Comparison of ENCODE assay signal across 16 mouse cellular contexts in genomic region chr3:136678386-136678785, GRCm38 (mm10). TPM values are rescaled to one million over a fixed set of nuclear protein-coding genes. Genes with fewer than 3 reads are reported as not detected.
A peak's percentile ranks its signal among the peaks of the same experiment; 100 is the strongest.
DNase-seq lines count a peak whose midpoint lies in the region; ATAC-seq and TF ChIP-seq lines count a peak whose summit lies in the region.
"Had no signal": no experiment of that assay in that cellular context is flagged by ENCODE, and none has a peak within 500 bp of the region (broad histone marks: within the 10 kb centered on the region; RNA-seq: fewer than 3 reads in every experiment).

No protein-coding gene starts in this region.

- peaks cover 28% of the 10 kb centered on the region for H3K4me1 ChIP-seq in embryonic facial prominence, embryonic 14.5 days (ENCODE audit: control insufficient read depth, insufficient read depth, low read length)
- peaks cover 29% of the 10 kb centered on the region for H3K4me1 ChIP-seq in embryonic facial prominence, embryonic 10.5 days
- H3K4me1 ChIP-seq in limb, embryonic 11.5 days (ENCODE audit: control insufficient read depth, insufficient read depth, low read length): peaks cover 10% of the 10 kb centered on the region
- H3K4me1 ChIP-seq in limb, embryonic 10.5 days: peaks cover 15% of the 10 kb centered on the region
- peaks cover 24 to 90% of the 10 kb centered on the region in 2 experiments for H3K4me1 ChIP-seq in CH12.LX (ENCODE audit: control insufficient read depth in 1 of 2, insufficient read depth in 2 of 2)
- peaks cover 11% of the 10 kb centered on the region for H3K4me1 ChIP-seq in heart, adult 2 months (ENCODE audit: control insufficient read depth, insufficient read depth, low read length)

- TF ChIP-seq RAD21 in CH12.LX (IDR thresholded peaks at IDR 0.05; ENCODE audit: low read depth, low read length): no peak

- dilution Hi-C loops in CH12.LX (cut with MboI; ENCODE audit: extremely low pct_ligation_motif_present, extremely low pct_unique_long_range_greater_than_20kb, low sequenced_read_pairs): no loop called here

- DNase-seq in adrenal gland, adult 2 months: peak; percentile 60
- no peak for DNase-seq in adrenal gland, postnatal 4 days (ENCODE audit: low spot score in 2 of 2)
- peak; percentile 36 for DNase-seq in embryonic facial prominence, embryonic 14.5 days (ENCODE audit: low spot score)
- no peak for DNase-seq in embryonic facial prominence, embryonic 10.5 days (ENCODE audit: low spot score)
- peak; percentile 13 for DNase-seq in limb, embryonic 11.5 days (ENCODE audit: low spot score)
- DNase-seq in limb, embryonic 10.5 days (ENCODE audit: low spot score): no peak
- no peak for DNase-seq in CH12.LX (ENCODE audit: extremely low read depth)
- DNase-seq in heart, adult 2 months: no peak
- DNase-seq: gastrocnemius, postnatal 25 days; liver, embryonic 13.5 days; thymus, postnatal 36 days had no signal

- 47% methylated on average over 8 of the region's 8 CpGs for WGBS in embryonic facial prominence, embryonic 14.5 days
- 76% methylated on average over 8 of the region's 8 CpGs for WGBS in embryonic facial prominence, embryonic 10.5 days
- 83% methylated on average over 8 of the region's 8 CpGs for WGBS in limb, embryonic 11.5 days
- WGBS in limb, embryonic 10.5 days: 86% methylated on average over 8 of the region's 8 CpGs
- 49% methylated on average over 8 of the region's 8 CpGs for WGBS in heart, adult 2 months

- H3K9me3 ChIP-seq in embryonic facial prominence, embryonic 14.5 days (ENCODE audit: control insufficient read depth, low read length): no peaks in the 10 kb centered on the region
- H3K9me3 ChIP-seq in embryonic facial prominence, embryonic 10.5 days: no peaks in the 10 kb centered on the region
- H3K9me3 ChIP-seq in limb, embryonic 11.5 days (ENCODE audit: control insufficient read depth, low read length): no peaks in the 10 kb centered on the region
- H3K9me3 ChIP-seq in limb, embryonic 10.5 days (replicated peaks): no peaks in the 10 kb centered on the region
- no peaks in the 10 kb centered on the region for H3K9me3 ChIP-seq in CH12.LX (replicated peaks; ENCODE audit: low read length)
- H3K9me3 ChIP-seq: hindbrain, embryonic 13.5 days; limb, embryonic 12.5 days; liver, embryonic 13.5 days; midbrain, embryonic 13.5 days had no signal

- H3K36me3 ChIP-seq in embryonic facial prominence, embryonic 14.5 days (ENCODE audit: control insufficient read depth, insufficient read depth, low read length): no peaks in the 10 kb centered on the region
- no peaks in the 10 kb centered on the region for H3K36me3 ChIP-seq in embryonic facial prominence, embryonic 10.5 days (replicated peaks)
- H3K36me3 ChIP-seq in limb, embryonic 11.5 days (ENCODE audit: control insufficient read depth, insufficient read depth, low read length): no peaks in the 10 kb centered on the region
- no peaks in the 10 kb centered on the region for H3K36me3 ChIP-seq in limb, embryonic 10.5 days
- H3K36me3 ChIP-seq in CH12.LX (replicated peaks in 1 of 2; ENCODE audit: control insufficient read depth in 1 of 2, insufficient read depth in 1 of 2, low read length in 1 of 2): peaks cover 0 to 23% of the 10 kb centered on the region in 2 experiments
- peaks cover 18% of the 10 kb centered on the region for H3K36me3 ChIP-seq in heart, adult 2 months (ENCODE audit: control insufficient read depth, insufficient read depth, low read length)
- H3K36me3 ChIP-seq: hindbrain, embryonic 13.5 days; limb, embryonic 12.5 days; liver, embryonic 13.5 days; midbrain, embryonic 13.5 days had no signal

- no peak overlapping the region for H3K27ac ChIP-seq in embryonic facial prominence, embryonic 14.5 days (replicated peaks; ENCODE audit: low read depth, low read length)
- no peak overlapping the region for H3K27ac ChIP-seq in embryonic facial prominence, embryonic 10.5 days (replicated peaks)
- no peak overlapping the region for H3K27ac ChIP-seq in limb, embryonic 11.5 days (replicated peaks; ENCODE audit: low read depth, low read length)
- H3K27ac ChIP-seq in limb, embryonic 10.5 days: no peak overlapping the region
- no peak overlapping the region for H3K27ac ChIP-seq in CH12.LX (ENCODE audit: insufficient read depth, low read depth)
- H3K27ac ChIP-seq in heart, adult 2 months: no peak overlapping the region
- H3K27ac ChIP-seq: hindbrain, embryonic 13.5 days; limb, embryonic 12.5 days; liver, embryonic 13.5 days; midbrain, embryonic 13.5 days had no signal

- TF ChIP-seq EP300 in CH12.LX (IDR thresholded peaks at IDR 0.05; ENCODE audit: low read length): no peak
- TF ChIP-seq EP300 in heart, adult 2 months (IDR thresholded peaks at IDR 0.05; ENCODE audit: insufficient read depth, low read depth, low read length): no peak

- no peaks in the 10 kb centered on the region for H3K27me3 ChIP-seq in embryonic facial prominence, embryonic 14.5 days (replicated peaks; ENCODE audit: control insufficient read depth, insufficient read depth, low read length)
- no peaks in the 10 kb centered on the region for H3K27me3 ChIP-seq in embryonic facial prominence, embryonic 10.5 days (replicated peaks; ENCODE audit: low read depth, poor library complexity, severe bottlenecking)
- no peaks in the 10 kb centered on the region for H3K27me3 ChIP-seq in limb, embryonic 11.5 days (ENCODE audit: control insufficient read depth, insufficient read depth, low read length)
- H3K27me3 ChIP-seq in limb, embryonic 10.5 days (ENCODE audit: low read depth, poor library complexity, severe bottlenecking): no peaks in the 10 kb centered on the region
- H3K27me3 ChIP-seq in CH12.LX (replicated peaks): no peaks in the 10 kb centered on the region
- no peaks in the 10 kb centered on the region for H3K27me3 ChIP-seq in heart, adult 2 months (ENCODE audit: control insufficient read depth, insufficient read depth, low read length)
- H3K27me3 ChIP-seq: hindbrain, embryonic 13.5 days; limb, embryonic 12.5 days; liver, embryonic 13.5 days; midbrain, embryonic 13.5 days had no signal

- no peak overlapping the region for H3K4me2 ChIP-seq in embryonic facial prominence, embryonic 14.5 days (ENCODE audit: low read depth, low read length)
- H3K4me2 ChIP-seq in limb, embryonic 11.5 days (ENCODE audit: low read depth, severe bottlenecking): no peak overlapping the region
- no peak overlapping the region for H3K4me2 ChIP-seq in CH12.LX (ENCODE audit: insufficient read depth, low read depth, poor library complexity, severe bottlenecking)
- H3K4me2 ChIP-seq: hindbrain, embryonic 13.5 days; limb, embryonic 12.5 days; liver, embryonic 13.5 days; midbrain, embryonic 13.5 days had no signal

- intact Hi-C loops in heart, adult 2 months (cut with DNase I): no loop called here

- no peak for TF ChIP-seq POLR2A in CH12.LX (IDR thresholded peaks at IDR 0.05; ENCODE audit: low read depth, low read length)
- TF ChIP-seq POLR2A in heart, adult 2 months (IDR thresholded peaks at IDR 0.05; ENCODE audit: insufficient read depth, low read depth, low read length): no peak

- H3K79me2 ChIP-seq in CH12.LX (replicated peaks; ENCODE audit: control insufficient read depth, extremely low read depth, insufficient read depth, poor library complexity, severe bottlenecking): peaks cover 87% of the 10 kb centered on the region
- peaks cover 9% of the 10 kb centered on the region for H3K79me2 ChIP-seq in heart, adult 2 months (replicated peaks; ENCODE audit: control insufficient read depth, insufficient read depth, low read length)

- in situ Hi-C loops in CH12.LX (cut with MboI; ENCODE audit: low pct_ligation_motif_present, low pct_unique_long_range_greater_than_20kb, low sequenced_read_pairs): no loop called here

- no peak overlapping the region for H3K9ac ChIP-seq in embryonic facial prominence, embryonic 14.5 days (ENCODE audit: low read depth, low read length)
- no peak overlapping the region for H3K9ac ChIP-seq in limb, embryonic 11.5 days (ENCODE audit: low read length)
- H3K9ac ChIP-seq in CH12.LX (ENCODE audit: insufficient read depth, low read depth): no peak overlapping the region
- no peak overlapping the region for H3K9ac ChIP-seq in heart, adult 2 months (ENCODE audit: low read depth, low read length)
- H3K9ac ChIP-seq: hindbrain, embryonic 13.5 days; limb, embryonic 12.5 days; liver, embryonic 13.5 days; midbrain, embryonic 13.5 days had no signal

- H3K4me3 ChIP-seq in embryonic facial prominence, embryonic 14.5 days (ENCODE audit: low read depth, low read length): no peak overlapping the region
- H3K4me3 ChIP-seq in embryonic facial prominence, embryonic 10.5 days: no peak overlapping the region
- no peak overlapping the region for H3K4me3 ChIP-seq in limb, embryonic 11.5 days (ENCODE audit: low read depth, low read length)
- H3K4me3 ChIP-seq in limb, embryonic 10.5 days: no peak overlapping the region
- no peak overlapping the region for H3K4me3 ChIP-seq in CH12.LX (replicated peaks in 1 of 3; ENCODE audit: low read depth in 2 of 3, low read length in 2 of 3, poor library complexity in 1 of 3)
- no peak overlapping the region for H3K4me3 ChIP-seq in heart, adult 2 months
- H3K4me3 ChIP-seq: hindbrain, embryonic 13.5 days; limb, embryonic 12.5 days; liver, embryonic 13.5 days; midbrain, embryonic 13.5 days had no signal

- no peak for TF ChIP-seq CTCF in CH12.LX (conservative IDR thresholded peaks at IDR 0.05 in 1 of 2, IDR thresholded peaks at IDR 0.05 in 1 of 2; ENCODE audit: low read depth in 2 of 2, low read length in 2 of 2)
- no peak for TF ChIP-seq CTCF in heart, adult 2 months (IDR thresholded peaks at IDR 0.05)

- ATAC-seq in embryonic facial prominence, embryonic 14.5 days (ENCODE audit: low read depth): no peak
- no peak for ATAC-seq in limb, embryonic 11.5 days (ENCODE audit: insufficient number of reproducible peaks, low FRiP score, low TSS enrichment, low read depth)
- ATAC-seq: CD4-positive, CD25-positive, alpha-beta regulatory T cell, adult 4 months; intestine, postnatal 0 days; midbrain, embryonic 13.5 days had no signal

TF ChIP-seq in CH12.LX, 34 proteins besides CTCF, POLR2A, EP300 and RAD21:
- TF ChIP-seq ZNF384 (IDR thresholded peaks at IDR 0.05; ENCODE audit: low read depth, low read length) (0 out of 2 replicates have a peak, but pooled peaks have one; percentile 25), ETS1 (conservative IDR thresholded peaks at IDR 0.05; ENCODE audit: low read depth, low read length) (no peak)
TF ChIP-seq in CH12.LX: peak in this region for 1.

RNA-seq across cellular contexts. Expression of gene Ppp3ca, which starts 8.5 kb away (rescaled TPM):
- 10 to 100 TPM; 39.2 to 50.7 TPM for total RNA-seq in adrenal gland, adult 2 months (2021)
- 41.1 and 48.5 TPM in 2 replicates for polyA plus RNA-seq in adrenal gland, adult 2 months (2012; rRNA removed)
- total RNA-seq in adrenal gland, postnatal 4 days (2021): 10 to 100 TPM; 62.0 to 63.1 TPM
- polyA plus RNA-seq in embryonic facial prominence, embryonic 14.5 days (2014; fragmentation: Nextera tagmentation; extraction: Ambion mirVana): 71.7 and 78.6 TPM in 2 replicates
- 27.9 and 32.2 TPM in 2 replicates for polyA plus RNA-seq in embryonic facial prominence, embryonic 10.5 days (2016; fragmentation: Nextera tagmentation; extraction: Ambion mirVana)
- polyA plus RNA-seq in limb, embryonic 11.5 days (2014; fragmentation: Nextera tagmentation; extraction: Ambion mirVana): 65.7 and 72.7 TPM in 2 replicates
- polyA plus RNA-seq in limb, embryonic 10.5 days (2016; fragmentation: Nextera tagmentation; extraction: Ambion mirVana): 34.3 and 47.4 TPM in 2 replicates
- 63.4 and 71.7 TPM in 2 replicates for total RNA-seq in CH12.LX (2012; rRNA removed)
- total RNA-seq in CH12.LX (2014; rRNA removed): 143 and 153 TPM in 2 replicates
- 130 and 134 TPM in 2 replicates for polyA plus RNA-seq in CH12.LX (2012; ENCODE audit: insufficient read length, low read depth)
- 10 to 100 TPM; 41.7 to 44.3 TPM for total RNA-seq in heart, adult 2 months (2021)
- 18.3 and 28.5 TPM in 2 replicates for polyA plus RNA-seq in heart, adult 2 months (2012; rRNA removed)

Comparison
In these comparisons a context has a peak if more than half of its experiments do, and no peak if none do; other contexts are left out.
1. DNase-seq: peak in adrenal gland, adult 2 months (single experiment), embryonic facial prominence, embryonic 14.5 days (single experiment) and limb, embryonic 11.5 days (single experiment); none in adrenal gland, postnatal 4 days (0 of 2), embryonic facial prominence, embryonic 10.5 days (single experiment), limb, embryonic 10.5 days (single experiment), CH12.LX (single experiment) and heart, adult 2 months (0 of 2).